Mouse (Mus musculus) granulocyte monocyte progenitor cell, adult 5-6 weeks (primary cell): ENCODE data around the gene Grb2. TPM values are rescaled to one million over a fixed set of nuclear protein-coding genes. Genes with fewer than 3 reads are reported as not detected.

Experiments used
- ATAC-seq: replicated peaks from 2 replicates; pipeline ENCODE4 v1.8.0; 2016; ENCODE audit warnings: mild to moderate bottlenecking, moderate TSS enrichment, inconsistent platforms; ENCODE audit not compliant: poor library complexity, severe bottlenecking
- total RNA-seq, 2 experiments: library from RNA; stranded (forward) in 1 of 2; stranded (reverse) in 1 of 2; fragments of 200-712, 200-1000 nt in 1 of 2; fragments of >200 nt in 1 of 2; fragmentation: Nextera tagmentation in 1 of 2; gene quantifications; 2 replicates each; pipeline ENCODE4 v1.2.3; 2014 to 2017

Gene Grb2
- total RNA-seq, 2 experiments from 2014 or later = 40.4 to 112 TPM

DNA sequence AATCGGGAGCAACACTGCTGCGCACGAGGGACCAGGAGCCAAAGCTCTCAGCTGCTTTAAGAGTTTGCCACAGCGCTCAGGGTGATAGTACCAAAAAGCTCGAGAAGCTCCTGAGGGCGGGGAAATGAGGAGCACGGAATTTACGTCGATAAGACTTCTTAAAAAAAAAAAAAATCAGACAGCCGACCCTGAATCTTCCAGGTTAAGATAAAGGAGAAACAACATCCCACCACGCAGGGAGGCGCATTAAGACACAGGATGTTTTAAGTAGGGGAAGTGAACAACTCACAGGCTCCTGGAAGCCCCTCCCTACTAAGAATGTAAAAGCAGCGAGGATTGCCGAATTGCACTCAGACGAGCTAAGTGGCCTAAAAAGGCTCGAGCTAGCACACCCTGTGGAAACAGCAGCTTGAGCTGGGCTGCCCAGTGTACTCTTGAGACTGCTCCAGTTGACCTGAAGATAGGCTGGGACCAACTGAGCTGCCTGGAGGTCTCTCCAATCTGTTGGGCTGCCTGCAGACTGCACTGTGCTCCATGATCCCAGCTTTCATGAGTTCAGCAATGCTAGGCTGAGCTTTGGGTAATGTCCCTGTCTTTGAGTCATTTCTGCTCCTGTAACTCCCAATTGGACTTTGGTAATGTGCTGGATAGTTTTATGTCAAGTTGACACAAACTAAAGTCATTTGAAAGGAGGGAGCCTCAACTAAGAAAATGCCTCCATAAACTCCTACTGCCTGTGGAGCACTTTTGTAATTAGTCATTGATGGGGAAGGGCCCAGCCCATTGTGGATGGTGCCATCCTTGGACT lies 95.1 kb downstream of the Grb2 start:
- peak; percentile 60 for ATAC-seq

DNA sequence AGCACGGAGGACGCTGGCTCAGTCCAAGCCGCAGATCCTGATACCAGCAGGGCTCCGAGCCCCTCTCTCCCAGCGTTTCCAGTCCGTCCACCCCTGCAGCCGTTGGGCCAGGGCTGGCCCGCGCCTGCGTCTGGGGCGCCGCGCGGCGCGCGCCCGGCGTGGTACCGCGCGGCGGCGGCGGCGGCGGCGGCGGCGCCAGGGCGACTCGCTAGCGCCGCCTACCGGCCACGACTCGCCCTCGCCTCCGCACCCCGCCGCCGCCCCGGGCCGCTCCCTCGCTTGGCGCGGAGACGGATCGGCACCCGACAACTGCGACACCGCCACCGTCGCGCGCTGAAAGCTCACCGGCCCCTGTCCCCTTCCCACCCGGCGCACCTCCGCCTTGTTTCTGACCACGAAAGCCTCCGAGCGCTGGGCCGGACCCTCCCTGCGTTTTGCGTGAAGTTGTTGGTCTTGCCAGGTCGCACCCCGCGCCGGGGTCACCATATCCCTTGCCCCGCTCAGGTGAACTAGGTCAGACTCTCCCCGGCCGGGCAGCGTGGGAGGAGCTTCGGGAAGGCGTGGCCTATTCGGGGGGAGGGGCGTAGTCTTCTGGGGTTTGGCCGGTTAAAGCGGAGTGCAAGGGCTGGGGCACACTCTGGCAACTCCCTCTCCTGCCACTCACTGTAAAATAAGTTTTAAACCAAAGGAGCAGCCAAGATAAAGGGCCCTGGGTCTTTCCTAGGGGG lies 95.8 kb downstream of the Grb2 start, which contains the start of gene Mif4gd:
TSS of gene Mif4gd (minus strand) at position 560 of the 728 bp plus-strand sequence.
- ATAC-seq = peak; percentile 85

DNA sequence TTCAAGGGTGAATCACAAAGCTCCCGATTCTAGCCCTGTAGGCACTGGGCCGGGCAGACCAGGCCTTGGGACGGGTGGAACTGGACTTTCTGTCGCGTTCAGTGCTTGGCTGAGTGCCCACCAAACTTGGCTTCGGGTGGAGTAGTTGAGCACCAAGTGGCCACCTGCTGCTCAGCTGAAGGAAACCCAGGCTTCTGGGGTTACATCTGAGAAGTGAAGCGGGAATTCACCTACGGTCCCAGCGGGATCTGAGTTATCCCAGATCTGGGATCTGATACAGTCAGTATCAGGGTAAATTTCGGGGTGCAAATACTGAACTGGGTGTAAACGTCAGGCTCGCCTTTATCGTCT lies 96.4 kb downstream of the Grb2 start:
- ATAC-seq = no peak

DNA sequence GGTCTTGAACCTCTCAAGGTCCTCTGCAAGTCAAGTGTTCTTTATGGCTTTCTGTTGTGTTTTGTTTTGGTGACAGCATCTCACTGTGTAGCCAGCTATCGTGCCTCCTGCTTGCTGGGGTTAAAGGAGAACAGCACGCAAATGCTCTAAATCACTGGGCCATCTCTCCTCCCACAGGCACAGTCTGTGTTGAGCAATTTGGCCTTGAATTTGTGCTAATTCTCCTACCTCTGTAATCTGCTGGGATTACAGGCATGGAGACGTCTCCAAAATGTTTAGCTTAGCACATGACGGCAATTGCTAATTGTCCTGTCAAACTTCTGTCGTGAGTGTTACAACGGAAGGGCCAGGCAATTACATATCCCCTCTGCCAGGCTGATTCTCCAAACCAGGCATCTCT lies 97.2 kb downstream of the Grb2 start:
- ATAC-seq = no peak

DNA sequence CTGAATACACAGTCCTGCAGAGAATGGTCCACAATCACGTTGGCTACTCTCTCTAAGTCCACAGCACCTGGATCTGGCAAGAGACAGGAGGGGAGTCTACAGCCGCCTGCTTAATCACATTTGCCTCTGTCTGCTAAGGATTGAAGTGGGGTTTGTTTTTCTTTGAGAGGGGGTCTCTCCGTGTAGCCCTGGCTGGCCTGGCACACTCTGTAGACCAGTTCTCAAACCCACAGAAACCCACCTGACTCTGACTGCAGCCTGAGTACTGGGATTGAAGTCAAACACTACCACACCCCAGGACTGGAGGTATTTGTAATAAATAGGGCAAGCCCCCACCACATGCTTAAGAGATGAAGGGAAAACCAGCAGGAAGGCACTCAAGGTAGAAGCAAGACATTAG lies 98.8 kb downstream of the Grb2 start:
- ATAC-seq = no peak

DNA sequence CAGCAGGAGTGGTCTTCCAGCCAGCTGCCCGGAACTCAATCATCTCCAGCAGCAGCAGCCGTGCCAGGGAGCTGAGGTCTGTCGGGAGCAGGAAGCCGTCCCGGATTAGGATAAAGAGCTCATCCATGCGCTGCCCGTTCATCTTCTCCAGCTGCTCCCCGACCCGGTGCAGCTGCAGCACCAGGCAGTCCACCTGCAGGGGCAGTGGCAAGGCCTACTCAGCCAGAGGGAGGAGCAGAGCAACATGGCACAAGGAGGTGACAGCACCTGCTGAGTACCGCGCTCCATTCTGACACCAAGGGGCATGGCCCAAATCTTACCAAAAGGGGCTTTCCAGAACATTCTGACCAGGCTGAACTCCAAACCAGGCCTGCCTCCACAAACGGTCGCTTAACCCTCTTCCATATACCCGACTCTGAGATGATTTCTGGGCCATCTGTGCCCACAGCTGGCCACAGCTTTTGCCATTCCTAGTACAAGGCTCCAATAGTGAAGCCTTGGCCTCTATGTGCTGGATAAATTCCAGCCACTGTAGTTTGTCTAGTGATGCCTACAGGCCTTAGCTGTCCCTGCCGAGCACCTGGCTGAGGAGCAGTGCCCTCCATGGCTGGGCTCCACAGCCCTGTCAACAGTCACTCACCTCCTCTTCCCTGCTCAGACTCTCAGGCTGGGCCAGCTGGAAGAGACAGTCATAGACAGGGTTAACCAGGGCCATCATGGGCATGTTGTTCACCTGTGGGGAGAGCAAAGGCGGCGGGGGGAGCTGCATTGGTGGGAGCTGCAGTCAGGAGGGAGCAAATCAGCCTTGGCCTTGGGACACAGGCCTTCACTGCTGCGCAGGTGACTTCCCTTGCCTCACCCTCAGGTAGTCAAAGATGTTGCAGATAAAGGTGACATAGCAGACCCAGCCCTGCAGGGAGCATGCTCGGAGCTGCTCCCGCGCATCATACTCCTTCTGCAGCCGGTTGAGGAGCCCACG lies 99.7 kb downstream of the Grb2 start:
- ATAC-seq = no peak

DNA sequence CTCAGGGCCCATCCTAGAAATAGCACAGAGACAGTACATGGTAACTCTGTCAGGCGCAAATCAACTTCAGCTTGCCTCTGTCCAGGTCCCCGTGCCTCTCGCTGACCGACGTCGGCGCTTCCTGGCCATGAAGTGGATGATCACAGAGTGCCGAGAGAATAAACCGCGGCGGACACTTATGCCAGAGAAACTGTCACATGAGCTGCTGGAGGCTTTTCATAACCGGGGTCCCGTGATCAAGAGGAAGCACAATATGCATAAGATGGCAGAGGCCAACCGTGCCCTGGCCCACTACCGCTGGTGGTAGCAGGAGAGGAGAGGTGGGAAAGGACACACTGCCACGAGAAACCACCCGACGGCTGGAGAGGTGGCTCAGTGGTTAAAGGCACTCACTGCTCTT lies 101.7 kb downstream of the Grb2 start:
- ATAC-seq = no peak

DNA sequence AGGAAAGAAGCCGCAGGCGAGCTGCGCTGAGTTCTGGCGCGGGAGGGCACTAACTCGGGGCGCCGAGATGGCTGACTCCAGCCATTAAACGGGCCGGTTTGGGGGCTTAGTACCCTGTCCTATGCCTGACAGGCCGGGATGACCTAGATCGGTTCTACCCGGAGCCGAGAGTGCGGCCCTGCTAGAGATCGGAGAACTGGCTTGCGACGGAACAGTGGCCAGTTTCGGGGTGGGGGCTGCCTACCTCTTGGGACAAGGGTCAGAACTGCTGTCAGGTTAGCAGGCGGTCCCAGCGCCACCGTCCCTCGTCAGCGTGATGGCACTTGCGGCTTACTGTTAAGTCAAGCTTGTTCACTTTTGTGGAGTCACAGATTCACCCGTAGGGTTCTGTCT lies 104.1 kb downstream of the Grb2 start:
- ATAC-seq = 0 out of 2 replicates have a peak, but pooled peaks have one; percentile 7

DNA sequence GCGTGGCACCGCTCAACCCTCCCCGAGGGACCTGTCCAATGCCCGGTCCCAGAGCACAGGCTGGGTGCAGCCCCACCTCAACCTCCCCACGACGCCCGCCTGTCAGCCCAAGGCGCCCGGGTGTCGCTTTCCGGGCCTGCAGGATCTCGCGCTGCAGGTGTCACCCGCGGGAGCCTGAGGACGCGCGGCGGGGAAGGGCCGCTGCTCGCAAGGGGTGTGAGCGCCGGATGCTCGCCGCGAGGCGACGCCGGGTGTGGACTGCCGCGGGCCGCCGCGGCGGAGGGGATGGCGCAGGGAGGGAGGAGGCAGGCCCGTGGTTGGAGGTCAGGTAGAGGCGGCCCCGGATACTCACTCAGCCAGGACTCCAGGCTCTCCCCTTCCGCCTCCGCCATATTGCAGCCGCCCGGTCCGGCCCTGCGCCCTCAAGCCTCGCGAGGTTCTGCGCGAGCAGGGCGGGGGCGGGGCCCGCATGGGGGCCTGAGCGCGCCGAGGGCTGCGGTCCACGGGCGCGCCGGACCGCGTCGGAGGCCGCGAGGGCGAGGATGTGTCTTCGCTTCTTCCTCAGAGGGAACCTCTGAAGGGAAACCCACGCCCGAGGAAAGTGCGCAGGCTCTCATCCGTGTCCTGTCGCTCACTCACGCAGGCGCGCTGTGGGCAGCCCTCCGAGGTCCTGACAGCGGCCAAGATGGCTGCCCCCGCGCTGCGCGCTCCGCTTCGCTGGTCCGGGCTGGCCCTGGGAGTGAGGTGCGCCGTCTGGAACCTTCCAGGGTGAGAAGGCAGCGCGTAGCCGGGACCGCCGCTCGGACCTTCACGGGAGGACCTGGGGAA lies 104.7 kb downstream of the Grb2 start, which contains the start of the genes Mrps7 and Gga3:
TSS of gene Mrps7 (plus strand) at position 450 of the 828 bp plus-strand sequence.
TSS of gene Gga3 (minus strand) at position 576 of the 828 bp plus-strand sequence.
- ATAC-seq = peak; percentile 87

DNA sequence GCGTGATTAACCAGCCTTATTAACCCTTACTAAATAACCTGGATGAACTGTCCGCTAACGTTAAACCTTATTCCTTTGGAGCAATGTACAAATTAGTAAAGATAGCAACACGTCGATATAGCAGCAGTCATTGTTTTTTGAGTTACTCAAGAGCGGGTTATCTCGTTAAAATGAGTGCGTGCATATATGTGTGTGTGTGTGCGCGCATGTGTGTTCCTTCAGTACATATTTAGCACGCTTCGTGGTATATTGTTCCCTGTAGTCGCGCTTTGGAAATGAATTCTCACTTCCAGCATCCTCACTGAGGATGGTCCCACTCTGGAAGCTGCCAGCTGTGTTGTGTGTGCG lies 105.3 kb downstream of the Grb2 start:
- no peak for ATAC-seq

DNA sequence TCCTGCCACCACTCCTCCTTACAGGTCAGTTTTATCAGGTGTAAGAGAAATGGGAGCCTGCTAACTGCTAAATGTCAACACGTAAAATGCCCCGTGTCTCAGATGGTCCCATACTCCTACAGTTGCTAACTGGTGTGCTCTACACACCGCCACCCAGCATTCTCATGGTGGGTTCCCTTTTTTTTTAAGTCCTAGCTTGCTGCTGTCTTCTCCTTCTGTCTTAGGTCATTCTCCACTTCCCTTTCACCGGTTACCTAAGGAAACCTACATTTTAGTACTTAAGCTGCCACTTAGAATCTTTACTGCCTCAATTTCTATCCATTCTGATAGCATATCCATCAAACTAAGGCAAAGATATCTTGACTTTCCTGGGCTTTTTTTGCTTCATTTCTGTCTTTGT lies 107.2 kb downstream of the Grb2 start:
- ATAC-seq = peak; percentile 29

DNA sequence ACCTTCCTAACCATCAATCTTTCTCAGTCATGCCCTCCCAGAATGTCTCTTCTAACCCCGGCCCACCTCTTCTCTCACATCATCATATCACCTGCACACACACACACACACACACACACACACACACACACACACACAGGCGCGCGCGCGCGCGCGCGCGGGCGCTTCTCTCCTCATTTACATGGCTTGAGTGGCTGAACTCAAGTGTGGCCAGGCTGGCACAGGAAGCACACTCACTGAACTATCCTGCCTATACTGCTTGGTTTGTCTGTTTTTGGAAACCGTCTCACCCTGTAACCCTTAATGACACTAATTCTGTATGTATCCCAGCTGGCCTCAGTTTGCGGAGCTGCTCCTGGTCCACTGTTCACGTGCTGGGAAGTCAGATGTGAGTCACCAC lies 107.7 kb downstream of the Grb2 start:
- ATAC-seq = no peak

DNA sequence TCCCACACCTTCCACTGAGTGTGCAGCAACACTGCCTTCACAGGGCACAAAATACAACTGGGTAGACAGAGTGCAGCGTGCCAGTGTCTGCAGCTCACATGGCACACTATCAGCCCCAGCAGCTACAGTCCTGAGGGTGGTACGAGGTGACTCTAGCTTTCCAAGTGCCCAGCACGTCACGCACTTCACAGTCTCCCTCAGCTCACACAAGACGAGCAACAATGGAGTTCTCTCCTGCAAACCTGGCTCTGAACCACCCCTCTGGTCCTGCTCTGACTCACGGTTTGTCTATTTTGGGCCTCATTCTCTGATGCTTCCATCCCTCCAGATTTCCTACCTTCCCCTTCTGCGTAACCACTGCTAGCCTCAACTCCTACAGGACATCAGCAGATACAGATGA lies 108.7 kb downstream of the Grb2 start:
- ATAC-seq = no peak

DNA sequence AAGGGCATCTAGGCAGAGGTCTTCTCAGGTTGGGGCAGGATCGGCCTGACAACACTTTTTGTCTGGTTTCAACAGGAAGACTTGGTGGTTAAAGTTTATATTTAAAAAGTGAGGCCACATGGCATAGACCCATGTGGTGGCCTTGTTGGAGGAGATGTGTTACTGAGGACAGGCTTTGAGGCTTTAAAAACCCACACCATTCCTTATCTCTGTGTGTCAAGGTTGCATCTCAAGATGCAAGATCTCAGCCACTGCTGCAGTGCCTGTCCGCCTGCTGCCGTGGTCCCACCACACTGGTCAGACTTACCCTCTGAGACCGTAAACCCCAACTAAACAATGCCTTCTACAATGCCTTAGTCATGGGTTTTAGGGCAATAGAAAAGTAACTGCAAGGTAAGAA lies 110.1 kb downstream of the Grb2 start:
- ATAC-seq = no peak

DNA sequence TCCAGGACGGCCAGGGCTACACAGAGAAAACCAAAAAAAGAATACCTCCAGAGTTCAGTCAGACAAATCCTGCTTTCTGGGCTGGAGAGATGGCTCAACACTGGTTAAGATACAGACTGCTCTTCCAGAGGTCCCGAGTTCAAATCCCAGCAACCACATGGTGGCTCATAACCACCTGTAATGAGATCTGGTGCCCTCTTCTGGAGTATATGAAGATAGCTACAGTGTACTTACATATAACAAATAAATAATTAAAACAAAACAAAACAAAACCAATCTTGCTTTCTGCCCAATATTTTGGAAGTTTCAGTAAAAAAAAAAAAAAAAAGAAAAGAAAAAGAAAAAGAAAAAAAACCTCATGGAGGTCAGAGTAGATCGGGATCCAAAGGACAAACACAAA lies 113.2 kb downstream of the Grb2 start:
- no peak for ATAC-seq

Other genes with a start within 250 kb of the Grb2 start
- not detected in 2 replicates for gene Slc16a5, start 246.1 kb downstream of the Grb2 start, total RNA-seq (2014; fragmentation: Nextera tagmentation)
- not detected in 2 replicates for gene Slc16a5, start 246.1 kb downstream of the Grb2 start, total RNA-seq (2017)
- 5.1 and 5.2 TPM in 2 replicates for gene Armc7, start 232.9 kb downstream of the Grb2 start, total RNA-seq (2014; fragmentation: Nextera tagmentation)
- gene Armc7, start 232.9 kb downstream of the Grb2 start, total RNA-seq (2017) = 2.6 and 4.1 TPM in 2 replicates
- 75.8 and 96.5 TPM in 2 replicates for gene Nt5c, start 216.7 kb downstream of the Grb2 start, total RNA-seq (2014; fragmentation: Nextera tagmentation)
- 113 and 118 TPM in 2 replicates for gene Nt5c, start 216.7 kb downstream of the Grb2 start, total RNA-seq (2017)
- 100 and 137 TPM in 2 replicates for gene Jpt1, start 194.2 kb downstream of the Grb2 start, total RNA-seq (2014; fragmentation: Nextera tagmentation)
- gene Jpt1, start 194.2 kb downstream of the Grb2 start, total RNA-seq (2017) = 136 and 149 TPM in 2 replicates
- 482 and 644 TPM in 2 replicates for gene Sumo2, start 172.3 kb downstream of the Grb2 start, total RNA-seq (2014; fragmentation: Nextera tagmentation)
- 590 and 678 TPM in 2 replicates for gene Sumo2, start 172.3 kb downstream of the Grb2 start, total RNA-seq (2017)
- 172 and 175 TPM in 2 replicates for gene Nup85, start 144.2 kb downstream of the Grb2 start, total RNA-seq (2014; fragmentation: Nextera tagmentation)
- gene Nup85, start 144.2 kb downstream of the Grb2 start, total RNA-seq (2017) = 170 and 173 TPM in 2 replicates
- gene Mrps7, start 104.7 kb downstream of the Grb2 start, total RNA-seq (2014; fragmentation: Nextera tagmentation) = 49.9 and 57.2 TPM in 2 replicates
- gene Mrps7, start 104.7 kb downstream of the Grb2 start, total RNA-seq (2017) = 46.9 and 63.8 TPM in 2 replicates
- gene Gga3, start 104.5 kb downstream of the Grb2 start, total RNA-seq (2014; fragmentation: Nextera tagmentation) = 34.1 and 43.3 TPM in 2 replicates
- gene Gga3, start 104.5 kb downstream of the Grb2 start, total RNA-seq (2017) = 28.2 and 31.8 TPM in 2 replicates
- gene Mif4gd, start 95.6 kb downstream of the Grb2 start, total RNA-seq (2014; fragmentation: Nextera tagmentation) = 18.9 and 32.1 TPM in 2 replicates
- gene Mif4gd, start 95.6 kb downstream of the Grb2 start, total RNA-seq (2017) = 17.5 and 29.5 TPM in 2 replicates
- 21.9 and 26.1 TPM in 2 replicates for gene Slc25a19, start 80.3 kb downstream of the Grb2 start, total RNA-seq (2014; fragmentation: Nextera tagmentation)
- 12.8 and 21.6 TPM in 2 replicates for gene Slc25a19, start 80.3 kb downstream of the Grb2 start, total RNA-seq (2017)
- gene Tmem94, start 56.8 kb upstream of the Grb2 start, total RNA-seq (2014; fragmentation: Nextera tagmentation) = 17.6 and 33.4 TPM in 2 replicates
- 9.0 and 17.2 TPM in 2 replicates for gene Tmem94, start 56.8 kb upstream of the Grb2 start, total RNA-seq (2017)
- gene Caskin2, start 105.0 kb upstream of the Grb2 start, total RNA-seq (2014; fragmentation: Nextera tagmentation) = 1.9 and 5.1 TPM in 2 replicates
- 1.7 and 3.5 TPM in 2 replicates for gene Caskin2, start 105.0 kb upstream of the Grb2 start, total RNA-seq (2017)
- gene Tsen54, start 106.1 kb upstream of the Grb2 start, total RNA-seq (2014; fragmentation: Nextera tagmentation) = 21.9 and 22.5 TPM in 2 replicates
- gene Tsen54, start 106.1 kb upstream of the Grb2 start, total RNA-seq (2017) = 8.5 and 18.6 TPM in 2 replicates
- gene Llgl2, start 115.5 kb upstream of the Grb2 start, total RNA-seq (2014; fragmentation: Nextera tagmentation) = 4.2 and 11.3 TPM in 2 replicates
- gene Llgl2, start 115.5 kb upstream of the Grb2 start, total RNA-seq (2017) = 2.8 and 4.1 TPM in 2 replicates
- 4.4 and 5.4 TPM in 2 replicates for gene Myo15b, start 149.8 kb upstream of the Grb2 start, total RNA-seq (2014; fragmentation: Nextera tagmentation)
- gene Myo15b, start 149.8 kb upstream of the Grb2 start, total RNA-seq (2017) = 1.1 and 2.1 TPM in 2 replicates
- gene Smim5, start 191.4 kb upstream of the Grb2 start, total RNA-seq (2014; fragmentation: Nextera tagmentation) = 7.1 and 10.4 TPM in 2 replicates
- 3.5 and 7.8 TPM in 2 replicates for gene Smim5, start 191.4 kb upstream of the Grb2 start, total RNA-seq (2017)
- 0.88 and 2.3 TPM in 2 replicates for gene Smim6, start 203.4 kb upstream of the Grb2 start, total RNA-seq (2014; fragmentation: Nextera tagmentation)
- gene Smim6, start 203.4 kb upstream of the Grb2 start, total RNA-seq (2017) = 0.69 TPM in 1 of 2 replicates, not detected in the other
- gene Sap30bp, start 224.7 kb upstream of the Grb2 start, total RNA-seq (2014; fragmentation: Nextera tagmentation) = 20.4 and 44.5 TPM in 2 replicates
- 145 and 211 TPM in 2 replicates for gene Sap30bp, start 224.7 kb upstream of the Grb2 start, total RNA-seq (2017)
- 22.8 and 27.6 TPM in 2 replicates for gene Recql5, start 224.9 kb upstream of the Grb2 start, total RNA-seq (2014; fragmentation: Nextera tagmentation)
- gene Recql5, start 224.9 kb upstream of the Grb2 start, total RNA-seq (2017) = 18.9 and 19.3 TPM in 2 replicates